Mouse (Mus musculus) ovary, adult 2 months (tissue): ENCODE measurements around the gene Ripk3. TPM values are rescaled to one million over a fixed set of nuclear protein-coding genes. Genes with fewer than 3 reads are reported as not detected.

Experiments
- polyA plus RNA-seq: library from polyadenylated mRNA; depleted of rRNA; stranded (reverse); fragments of >200 nt; gene quantifications from 2 replicates; pipeline ENCODE4 v1.2.3, GENCODE M21; 2012; rRNA removed

Ripk3 gene
- polyA plus RNA-seq = 9.8 and 12.0 TPM in 2 replicates

GRCm38 (mm10) chr14:55788256-55789050 lies at the start of gene Ripk3:
Ripk3 (minus strand) TSS chr14:55788865.

GRCm38 (mm10) chr14:55822991-55823762 lies 34.5 kb upstream of the Ripk3 start, which contains the start of gene Nfatc4:
Nfatc4 (plus strand) TSS chr14:55823144.

GRCm38 (mm10) chr14:55783958-55784235 lies 4.8 kb downstream of the Ripk3 start, which contains the start of gene Adcy4:
Adcy4 (minus strand) TSS chr14:55784095.

DNA sequence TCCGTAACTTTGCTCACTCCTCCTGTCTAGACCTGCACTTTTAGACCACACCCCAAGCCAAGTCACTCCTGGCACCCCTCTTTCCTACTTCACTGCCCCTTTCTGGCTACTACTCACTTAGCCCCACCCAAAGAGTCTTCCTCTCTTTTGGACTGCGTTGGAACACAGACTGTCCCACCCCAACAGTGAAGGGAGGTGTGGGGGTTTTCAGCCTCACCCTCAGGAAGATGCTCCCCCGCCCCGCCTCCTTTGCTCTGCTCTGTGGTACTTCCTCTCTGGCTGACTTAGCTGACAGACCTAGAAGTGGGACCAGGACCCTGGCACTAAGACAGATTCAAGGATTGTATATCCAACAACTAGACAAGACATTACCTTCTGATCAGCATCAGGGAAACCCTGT lies 23.0 kb downstream of the Ripk3 start, which contains the start of gene Ltb4r1:
Gene Ltb4r1, plus strand, starts transcription at position 267 of the 400 bp plus-strand sequence.

GRCm38 (mm10) chr14:55761163-55761562 lies 27.5 kb downstream of the Ripk3 start, which contains the start of gene Ltb4r2:
Ltb4r2 (plus strand) TSS chr14:55761428.

DNA sequence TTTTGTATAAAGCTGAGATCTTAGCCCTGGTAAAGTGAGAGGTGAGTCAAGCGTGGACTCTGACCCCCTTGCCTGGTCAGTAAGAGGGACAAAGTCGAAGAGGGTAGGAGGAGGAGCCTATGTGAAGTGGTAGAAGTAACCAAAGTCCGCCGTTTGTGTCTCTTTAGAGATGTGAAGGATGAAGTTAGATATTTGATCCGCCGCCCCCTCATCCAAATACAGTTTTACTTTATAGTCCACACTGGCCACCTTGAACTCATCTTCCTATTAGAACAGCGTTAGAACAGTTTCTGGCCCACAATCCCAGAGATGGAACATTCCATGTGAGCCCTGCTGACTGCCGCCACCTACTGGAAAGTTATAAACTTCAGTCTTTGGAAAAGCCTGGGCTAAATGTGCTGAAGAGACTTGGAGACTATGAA lies 30.3 kb downstream of the Ripk3 start, which contains the start of gene Cideb:
Gene Cideb, minus strand, starts transcription at position 96 of the 422 bp plus-strand sequence.

GRCm38 (mm10) chr14:55745180-55745860 lies 43.3 kb downstream of the Ripk3 start, which contains the start of the genes Dhrs1 and Nop9:
Dhrs1 (minus strand) TSS chr14:55745690.
Nop9 (plus strand) TSS chr14:55745693.

Other genes with a start within 250 kb of the Ripk3 start
- gene Pck2, start 248.6 kb downstream of the Ripk3 start, polyA plus RNA-seq = 114 and 117 TPM in 2 replicates
- 107 and 112 TPM in 2 replicates for gene Dcaf11, start 228.9 kb downstream of the Ripk3 start, polyA plus RNA-seq
- 1.3 and 2.9 TPM in 2 replicates for gene A730061H03Rik, start 228.5 kb downstream of the Ripk3 start, polyA plus RNA-seq
- gene Fitm1, start 213.2 kb downstream of the Ripk3 start, polyA plus RNA-seq = 1.9 and 2.0 TPM in 2 replicates
- 58.3 and 96.0 TPM in 2 replicates for gene Psme1, start 210.7 kb downstream of the Ripk3 start, polyA plus RNA-seq
- gene Emc9, start 203.6 kb downstream of the Ripk3 start, polyA plus RNA-seq = 19.9 and 28.3 TPM in 2 replicates
- gene Psme2, start 197.8 kb downstream of the Ripk3 start, polyA plus RNA-seq = 46.8 and 51.0 TPM in 2 replicates
- 42.3 and 49.7 TPM in 2 replicates for gene Rnf31, start 197.2 kb downstream of the Ripk3 start, polyA plus RNA-seq
- 65.1 and 79.5 TPM in 2 replicates for gene Irf9, start 185.3 kb downstream of the Ripk3 start, polyA plus RNA-seq
- 6.2 and 9.8 TPM in 2 replicates for gene Rec8, start 170.8 kb downstream of the Ripk3 start, polyA plus RNA-seq
- gene Ipo4, start 152.9 kb downstream of the Ripk3 start, polyA plus RNA-seq = 164 and 192 TPM in 2 replicates
- gene Gm49378, start 151.0 kb downstream of the Ripk3 start, polyA plus RNA-seq = 26.7 and 33.9 TPM in 2 replicates
- gene Tm9sf1, start 145.1 kb downstream of the Ripk3 start, polyA plus RNA-seq = 122 and 137 TPM in 2 replicates
- 0.90 and 1.4 TPM in 2 replicates for gene Tssk4, start 138.7 kb downstream of the Ripk3 start, polyA plus RNA-seq
- gene Mdp1, start 128.4 kb downstream of the Ripk3 start, polyA plus RNA-seq = 16.1 and 21.4 TPM in 2 replicates
- 13.6 and 17.9 TPM in 2 replicates for gene Gmpr2, start 116.9 kb downstream of the Ripk3 start, polyA plus RNA-seq
- gene Nedd8, start 116.7 kb downstream of the Ripk3 start, polyA plus RNA-seq = 199 and 293 TPM in 2 replicates
- 10.7 and 14.9 TPM in 2 replicates for gene Tinf2, start 107.0 kb downstream of the Ripk3 start, polyA plus RNA-seq
- gene Tgm1, start 74.9 kb downstream of the Ripk3 start, polyA plus RNA-seq = 1.5 and 1.9 TPM in 2 replicates
- 47.9 and 58.1 TPM in 2 replicates for gene Rabggta, start 66.6 kb downstream of the Ripk3 start, polyA plus RNA-seq
- gene Dhrs1, start 43.2 kb downstream of the Ripk3 start, polyA plus RNA-seq = 42.0 and 65.0 TPM in 2 replicates
- 14.0 and 19.1 TPM in 2 replicates for gene Nop9, start 43.2 kb downstream of the Ripk3 start, polyA plus RNA-seq
- 1.9 TPM in 2 replicates for gene Cideb, start 30.4 kb downstream of the Ripk3 start, polyA plus RNA-seq
- 0.84 and 1.5 TPM in 2 replicates for gene Ltb4r2, start 27.4 kb downstream of the Ripk3 start, polyA plus RNA-seq
- 2.2 and 2.8 TPM in 2 replicates for gene Ltb4r1, start 22.9 kb downstream of the Ripk3 start, polyA plus RNA-seq
- gene Adcy4, start 4.8 kb downstream of the Ripk3 start, polyA plus RNA-seq = 16.8 and 28.3 TPM in 2 replicates
- gene Nfatc4, start 34.3 kb upstream of the Ripk3 start, polyA plus RNA-seq = 48.6 and 49.5 TPM in 2 replicates
- 16.1 and 17.4 TPM in 2 replicates for gene Nynrin, start 65.1 kb upstream of the Ripk3 start, polyA plus RNA-seq
- gene Cbln3, start 95.5 kb upstream of the Ripk3 start, polyA plus RNA-seq = 0.63 and 0.67 TPM in 2 replicates
- 21.0 and 21.5 TPM in 2 replicates for gene Khnyn, start 96.1 kb upstream of the Ripk3 start, polyA plus RNA-seq
- gene Sdr39u1, start 111.4 kb upstream of the Ripk3 start, polyA plus RNA-seq = 44.7 and 46.6 TPM in 2 replicates
- gene Cma1, start 155.8 kb upstream of the Ripk3 start, polyA plus RNA-seq = 2.2 and 2.7 TPM in 2 replicates
- gene Cma2, start 162.1 kb upstream of the Ripk3 start, polyA plus RNA-seq = not detected in 2 replicates
- not detected in 2 replicates for gene Mcpt1, start 229.1 kb upstream of the Ripk3 start, polyA plus RNA-seq
- gene Mcpt9, start 241.6 kb upstream of the Ripk3 start, polyA plus RNA-seq = not detected in 2 replicates